Mouse (Mus musculus): ENCODE measurements at regions not wholly inside any gene's neighbourhood (a gene's known extent, or its start where the extent isn't known, plus 50 kb on each side); places are given as distances from the start of the nearest gene placed in this dataset.
A peak's percentile ranks its signal among the peaks of the same experiment; 100 is the strongest.

- no peak overlapping the region for H3K4me3 ChIP-seq (ENCODE audit: low read depth, low read length)
- no peak overlapping the region for H3K27ac ChIP-seq (ENCODE audit: insufficient read depth, low read length)
- H3K9ac ChIP-seq (ENCODE audit: low read depth, poor library complexity, severe bottlenecking), result no peak overlapping the region
- H3K4me1 ChIP-seq (ENCODE audit: control insufficient read depth, insufficient read depth, low read length), result no peaks in the 10 kb centered on the region
- H3K9me3 ChIP-seq (replicated peaks; ENCODE audit: control insufficient read depth, insufficient read depth, low read length, poor library complexity, severe bottlenecking), result no peaks in the 10 kb centered on the region
- TF ChIP-seq POLR2A (IDR thresholded peaks at IDR 0.05; ENCODE audit: insufficient read depth, low read length) (no peak), EP300 (IDR thresholded peaks at IDR 0.05; ENCODE audit: insufficient read depth, low read depth, low read length) (no peak), CTCF (IDR thresholded peaks at IDR 0.05; ENCODE audit: low read depth, low read length) (no peak)
- no peaks in the 10 kb centered on the region for H3K36me3 ChIP-seq (ENCODE audit: control insufficient read depth, insufficient read depth, low read length, poor library complexity, severe bottlenecking)
- H3K27me3 ChIP-seq (ENCODE audit: control insufficient read depth, insufficient read depth, low read length, poor library complexity, severe bottlenecking), result no peaks in the 10 kb centered on the region
These were observed 229.5 kb upstream of the Mamld1 start for GRCm38 (mm10) chrX:70820518-70820917.

- no peaks in the 10 kb centered on the region for H3K4me1 ChIP-seq (ENCODE audit: control insufficient read depth, insufficient read depth, low read length)
- no peak overlapping the region for H3K27ac ChIP-seq (ENCODE audit: insufficient read depth, low read length)
- no peak overlapping the region for H3K9ac ChIP-seq (ENCODE audit: low read depth, poor library complexity, severe bottlenecking)
- no peaks in the 10 kb centered on the region for H3K9me3 ChIP-seq (replicated peaks; ENCODE audit: control insufficient read depth, insufficient read depth, low read length, poor library complexity, severe bottlenecking)
- TF ChIP-seq CTCF (IDR thresholded peaks at IDR 0.05; ENCODE audit: low read depth, low read length) (no peak), POLR2A (IDR thresholded peaks at IDR 0.05; ENCODE audit: insufficient read depth, low read length) (no peak), EP300 (IDR thresholded peaks at IDR 0.05; ENCODE audit: insufficient read depth, low read depth, low read length) (no peak)
- no peaks in the 10 kb centered on the region for H3K36me3 ChIP-seq (ENCODE audit: control insufficient read depth, insufficient read depth, low read length, poor library complexity, severe bottlenecking)
- no peak overlapping the region for H3K4me3 ChIP-seq (ENCODE audit: low read depth, low read length)
- H3K27me3 ChIP-seq (ENCODE audit: control insufficient read depth, insufficient read depth, low read length, poor library complexity, severe bottlenecking), result no peaks in the 10 kb centered on the region
These were observed 232.3 kb upstream of the Mamld1 start for GRCm38 (mm10) chrX:70817771-70818170.

GRCm38 (mm10) chrX:70816662-70817061 lies 233.4 kb upstream of the Mamld1 start:
- no peaks in the 10 kb centered on the region for H3K9me3 ChIP-seq (replicated peaks; ENCODE audit: control insufficient read depth, insufficient read depth, low read length, poor library complexity, severe bottlenecking)
- H3K36me3 ChIP-seq (ENCODE audit: control insufficient read depth, insufficient read depth, low read length, poor library complexity, severe bottlenecking), result no peaks in the 10 kb centered on the region
- no peak overlapping the region for H3K4me3 ChIP-seq (ENCODE audit: low read depth, low read length)
- H3K4me1 ChIP-seq (ENCODE audit: control insufficient read depth, insufficient read depth, low read length), result no peaks in the 10 kb centered on the region
- H3K27ac ChIP-seq (ENCODE audit: insufficient read depth, low read length), result no peak overlapping the region
- H3K27me3 ChIP-seq (ENCODE audit: control insufficient read depth, insufficient read depth, low read length, poor library complexity, severe bottlenecking), result no peaks in the 10 kb centered on the region
- H3K9ac ChIP-seq (ENCODE audit: low read depth, poor library complexity, severe bottlenecking), result no peak overlapping the region
- no peak for TF ChIP-seq POLR2A (IDR thresholded peaks at IDR 0.05; ENCODE audit: insufficient read depth, low read length)
- no peak for TF ChIP-seq CTCF (IDR thresholded peaks at IDR 0.05; ENCODE audit: low read depth, low read length)
- TF ChIP-seq EP300 (IDR thresholded peaks at IDR 0.05; ENCODE audit: insufficient read depth, low read depth, low read length), result no peak

GRCm38 (mm10) chrX:70791796-70792195 lies 258.3 kb upstream of the Mamld1 start:
- Histone ChIP-seq H3K36me3 (ENCODE audit: control insufficient read depth, insufficient read depth, low read length, poor library complexity, severe bottlenecking) (no peaks in the 10 kb centered on the region), H3K9me3 (replicated peaks; ENCODE audit: control insufficient read depth, insufficient read depth, low read length, poor library complexity, severe bottlenecking) (no peaks in the 10 kb centered on the region), H3K27ac (ENCODE audit: insufficient read depth, low read length) (no peak overlapping the region), H3K4me3 (ENCODE audit: low read depth, low read length) (no peak overlapping the region), H3K4me1 (ENCODE audit: control insufficient read depth, insufficient read depth, low read length) (no peaks in the 10 kb centered on the region), H3K27me3 (ENCODE audit: control insufficient read depth, insufficient read depth, low read length, poor library complexity, severe bottlenecking) (no peaks in the 10 kb centered on the region), H3K9ac (ENCODE audit: low read depth, poor library complexity, severe bottlenecking) (no peak overlapping the region)
- TF ChIP-seq CTCF (IDR thresholded peaks at IDR 0.05; ENCODE audit: low read depth, low read length) (no peak), POLR2A (IDR thresholded peaks at IDR 0.05; ENCODE audit: insufficient read depth, low read length) (no peak), EP300 (IDR thresholded peaks at IDR 0.05; ENCODE audit: insufficient read depth, low read depth, low read length) (no peak)

- no peaks in the 10 kb centered on the region for H3K27me3 ChIP-seq (ENCODE audit: control insufficient read depth, insufficient read depth, low read length, poor library complexity, severe bottlenecking)
- no peak overlapping the region for H3K27ac ChIP-seq (ENCODE audit: insufficient read depth, low read length)
- no peak overlapping the region for H3K4me3 ChIP-seq (ENCODE audit: low read depth, low read length)
- H3K9me3 ChIP-seq (replicated peaks; ENCODE audit: control insufficient read depth, insufficient read depth, low read length, poor library complexity, severe bottlenecking), result no peaks in the 10 kb centered on the region
- no peaks in the 10 kb centered on the region for H3K36me3 ChIP-seq (ENCODE audit: control insufficient read depth, insufficient read depth, low read length, poor library complexity, severe bottlenecking)
- no peaks in the 10 kb centered on the region for H3K4me1 ChIP-seq (ENCODE audit: control insufficient read depth, insufficient read depth, low read length)
- TF ChIP-seq POLR2A (IDR thresholded peaks at IDR 0.05; ENCODE audit: insufficient read depth, low read length) (no peak), CTCF (IDR thresholded peaks at IDR 0.05; ENCODE audit: low read depth, low read length) (no peak), EP300 (IDR thresholded peaks at IDR 0.05; ENCODE audit: insufficient read depth, low read depth, low read length) (no peak)
- H3K9ac ChIP-seq (ENCODE audit: low read depth, poor library complexity, severe bottlenecking), result no peak overlapping the region
These were observed 285.9 kb upstream of the Tmem185a start for GRCm38 (mm10) chrX:70762862-70763261.

GRCm38 (mm10) chrX:70713004-70713604 lies 236.1 kb upstream of the Tmem185a start:
- TF ChIP-seq POLR2A (IDR thresholded peaks at IDR 0.05; ENCODE audit: insufficient read depth, low read length), result no peak
- TF ChIP-seq EP300 (IDR thresholded peaks at IDR 0.05; ENCODE audit: insufficient read depth, low read depth, low read length), result no peak
- TF ChIP-seq CTCF (IDR thresholded peaks at IDR 0.05; ENCODE audit: low read depth, low read length), result no peak
- no peaks in the 10 kb centered on the region for H3K27me3 ChIP-seq (ENCODE audit: control insufficient read depth, insufficient read depth, low read length, poor library complexity, severe bottlenecking)
- H3K4me3 ChIP-seq (ENCODE audit: low read depth, low read length), result no peak overlapping the region
- H3K4me1 ChIP-seq (ENCODE audit: control insufficient read depth, insufficient read depth, low read length), result no peaks in the 10 kb centered on the region
- H3K9ac ChIP-seq (ENCODE audit: low read depth, poor library complexity, severe bottlenecking), result no peak overlapping the region
- H3K36me3 ChIP-seq (ENCODE audit: control insufficient read depth, insufficient read depth, low read length, poor library complexity, severe bottlenecking), result no peaks in the 10 kb centered on the region
- no peaks in the 10 kb centered on the region for H3K9me3 ChIP-seq (replicated peaks; ENCODE audit: control insufficient read depth, insufficient read depth, low read length, poor library complexity, severe bottlenecking)
- peak overlapping the region; percentile 77 for H3K27ac ChIP-seq (ENCODE audit: insufficient read depth, low read length)

Measured in ES-Bruce4 (cell line).